Comparison of ENCODE assay signal across 8 mouse cellular contexts in the genomic region with DNA sequence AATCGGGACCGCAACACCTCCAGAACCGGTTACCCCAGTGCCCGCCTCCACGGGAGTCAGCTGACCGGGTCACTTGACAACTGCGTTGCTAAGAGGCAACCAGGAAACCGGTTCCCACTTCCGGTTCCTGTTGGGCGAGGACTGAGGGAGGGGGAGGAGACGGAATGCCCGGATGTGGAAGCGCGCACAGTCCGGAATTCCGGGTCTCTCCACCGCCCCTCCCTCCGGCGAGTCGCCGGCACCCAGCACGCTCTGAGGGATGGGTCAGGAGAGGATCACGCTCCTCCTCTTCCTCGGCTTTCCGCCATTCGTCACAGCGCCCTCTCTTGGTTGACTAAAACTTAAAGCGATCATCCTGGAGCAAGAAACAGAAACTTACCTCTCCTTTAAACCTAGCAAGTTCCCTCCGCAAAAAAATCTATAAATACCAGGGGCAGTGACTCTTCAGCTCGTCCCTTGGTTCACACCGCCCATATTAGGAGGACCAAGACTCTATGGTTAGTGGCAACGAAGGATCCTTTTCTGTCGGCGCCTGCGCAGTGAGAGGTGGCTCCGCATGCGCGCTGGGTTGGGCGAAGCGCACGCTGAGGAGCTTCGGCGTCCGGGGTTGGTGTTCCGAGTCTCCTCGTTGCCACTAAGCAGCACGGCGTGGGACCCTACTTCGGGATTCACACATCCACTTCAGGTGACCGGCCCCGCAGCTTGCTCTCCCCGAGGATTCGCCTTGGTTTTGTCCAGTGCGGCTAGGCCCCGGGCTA. TPM values are rescaled to one million over a fixed set of nuclear protein-coding genes. Genes with fewer than 3 reads are reported as not detected.
DNase-seq lines count a peak whose midpoint lies in the region; ATAC-seq lines count a peak whose summit lies in the region.

Atp6v1d (minus strand) TSS at position 143 of the 758 bp plus-strand sequence.
Eif2s1 (plus strand) TSS at position 324 of the 758 bp plus-strand sequence.

- peak within 1 kb of the TSS; percentile 87 for H3K4me2 ChIP-seq in lung, embryonic 16.5 days (ENCODE audit: low read depth, low read length)

- H3K4me1 ChIP-seq in lung, embryonic 16.5 days (replicated peaks; ENCODE audit: control insufficient read depth, insufficient read depth, low read length), result peaks cover 18% of the 10 kb centered on the region

- peak within 1 kb of the TSS; percentile 96 for H3K4me3 ChIP-seq in lung, embryonic 16.5 days (ENCODE audit: low read length)

- peak; percentile 97 for DNase-seq in MEL-GATA-1-ER (ENCODE audit: extremely low read depth, low read depth)
- peak; percentile 99 for DNase-seq in cerebellum, adult 8-10 months
- peak; percentile 100 for DNase-seq in forelimb bud, embryonic 11.5 days (ENCODE audit: low read depth, low spot score)
- peak; percentile 96 for DNase-seq in layer of hippocampus, adult 9-10 months (ENCODE audit: low spot score)
- DNase-seq in ovary, postnatal 10 days (ENCODE audit: low spot score), result peak; percentile 89
- peak; percentile 95 to 96 for DNase-seq in thymus, postnatal 10 days (ENCODE audit: low spot score in 2 of 2)

- H3K9ac ChIP-seq in lung, embryonic 16.5 days (ENCODE audit: low read length), result peak within 1 kb of the TSS; percentile 95

- H3K36me3 ChIP-seq in lung, embryonic 16.5 days (ENCODE audit: control insufficient read depth, insufficient read depth, low read length), result no peaks in the 10 kb centered on the region

- H3K9me3 ChIP-seq in lung, embryonic 16.5 days (ENCODE audit: control insufficient read depth, low read length), result no peaks in the 10 kb centered on the region

- no peaks in the 10 kb centered on the region for H3K27me3 ChIP-seq in lung, embryonic 16.5 days (ENCODE audit: control insufficient read depth, insufficient read depth, low read depth, low read length)

- H3K27ac ChIP-seq in lung, embryonic 16.5 days (ENCODE audit: low read length), result peak within 1 kb of the TSS; percentile 72

- peak; percentile 94 for ATAC-seq in hematopoietic stem cell, adult 5-6 weeks (replicated peaks in 1 of 2; ENCODE audit: insufficient read depth in 1 of 2, low FRiP score in 2 of 2, low TSS enrichment in 1 of 2, low read depth in 1 of 2, poor library complexity in 2 of 2, severe bottlenecking in 2 of 2)
- ATAC-seq in lung, embryonic 16.5 days (ENCODE audit: low read depth), result peak; percentile 100

- under 1% methylated on average over 55 of the region's 55 CpGs for WGBS in lung, embryonic 16.5 days

RNA-seq across cellular contexts. Expression of gene Atp6v1d, which starts in this region (rescaled TPM):
- total RNA-seq in hematopoietic stem cell, adult 5-6 weeks (2017), result 33.5 and 61.6 TPM in 2 replicates
- polyA plus RNA-seq in lung, embryonic 16.5 days (2015; fragmentation: Nextera tagmentation; extraction: Ambion mirVana), result 56.6 and 59.9 TPM in 2 replicates

RNA-seq across cellular contexts. Expression of gene Eif2s1, which starts in this region (rescaled TPM):
- 80.7 and 101 TPM in 2 replicates for total RNA-seq in hematopoietic stem cell, adult 5-6 weeks (2017)
- polyA plus RNA-seq in lung, embryonic 16.5 days (2015; fragmentation: Nextera tagmentation; extraction: Ambion mirVana), result 192 and 198 TPM in 2 replicates

Comparison
In these comparisons a context has a peak if more than half of its experiments do, and no peak if none do; other contexts are left out.
1. Peak in every context shown above with its lines: DNase-seq, ATAC-seq, H3K4me3 ChIP-seq and H3K27ac ChIP-seq.